Mouse (Mus musculus) heart, embryonic 11.5 days (tissue): ENCODE measurements at regions not wholly inside any gene's neighbourhood (a gene's known extent, or its start where the extent isn't known, plus 50 kb on each side); places are given as distances from the start of the nearest gene placed in this dataset.
A peak's percentile ranks its signal among the peaks of the same experiment; 100 is the strongest.

Experiments
- ATAC-seq: fragments of 200-750 bp; cut with Nextera tagmentation; replicated peaks from 2 replicates; pipeline ENCODE4 v1.8.0; 2017; ENCODE audit warnings: moderate library complexity; ENCODE audit not compliant: insufficient number of reproducible peaks, low FRiP score, low TSS enrichment
- H3K27ac ChIP-seq: fragments of 300-500 bp; sonication (generic); 2 replicates; pipeline ENCODE4 v1.5.1; 2014; ENCODE audit warnings: mild to moderate bottlenecking, low read depth, low read length
- H3K27me3 ChIP-seq: fragments of 300-500 bp; sonication (generic); 2 replicates; pipeline ENCODE4 v1.6.1; 2014; ENCODE audit warnings: mild to moderate bottlenecking, low read length, mixed read lengths; ENCODE audit not compliant: control insufficient read depth, insufficient read depth
- H3K36me3 ChIP-seq: fragments of 300-500 bp; sonication (generic); 2 replicates; pipeline ENCODE4 v1.6.1; 2014; ENCODE audit warnings: mild to moderate bottlenecking, low read length, moderate library complexity, mixed read lengths; ENCODE audit not compliant: control insufficient read depth, insufficient read depth
- H3K4me1 ChIP-seq: fragments of 300-500 bp; sonication (generic); 2 replicates; pipeline ENCODE4 v1.6.1; 2014; ENCODE audit warnings: low read length; ENCODE audit not compliant: control insufficient read depth, insufficient read depth
- H3K4me2 ChIP-seq: fragments of 300-500 bp; sonication (generic); 2 replicates; pipeline ENCODE4 v1.6.1; 2014; ENCODE audit warnings: mild to moderate bottlenecking, moderate library complexity
- H3K4me3 ChIP-seq: fragments of 300-500 bp; sonication (generic); 2 replicates; pipeline ENCODE4 v1.5.1; 2014; ENCODE audit warnings: low read depth, low read length
- H3K9ac ChIP-seq: fragments of 300-500 bp; sonication (generic); 2 replicates; pipeline ENCODE4 v1.6.1; 2014; ENCODE audit warnings: mild to moderate bottlenecking, low read depth, low read length, moderate library complexity
- H3K9me3 ChIP-seq: fragments of 300-500 bp; sonication (generic); replicated peaks from 2 replicates; pipeline ENCODE4 v1.6.1; 2016; ENCODE audit warnings: low read length; ENCODE audit not compliant: control insufficient read depth
- WGBS: fragments of 180-500 bp; shearing (Covaris S2); extraction: QIAGEN DNeasy Blood & Tissue Kit; methylation state at CpG from one replicate; pipeline ENCODE4 v1.1.7; 2014; ENCODE audit not compliant: insufficient replicate concordance; 5-methylcytosine and 5-hydroxymethylcytosine counted together

- WGBS, result 71% methylated on average over 6 of the region's 6 CpGs
- no peak for ATAC-seq
Measured at GRCm38 (mm10) chr16:42808864-42809263, 66.8 kb upstream of the Zbtb20 start.

GRCm38 (mm10) chr16:42807536-42807935 is 68.1 kb upstream of the Zbtb20 start:
- Histone ChIP-seq H3K9ac (no peak overlapping the region), H3K27ac (no peak overlapping the region), H3K9me3 (no peaks in the 10 kb centered on the region), H3K4me3 (no peak overlapping the region), H3K4me1 (no peaks in the 10 kb centered on the region), H3K36me3 (no peaks in the 10 kb centered on the region), H3K27me3 (no peaks in the 10 kb centered on the region), H3K4me2 (no peak overlapping the region)
- no peak for ATAC-seq
- WGBS, result 85% methylated on average over 2 of the region's 2 CpGs

More at GRCm38 (mm10) chr16:42808864-42809263, 66.8 kb upstream of the Zbtb20 start:
- no peak overlapping the region for H3K9ac ChIP-seq
- H3K4me2 ChIP-seq, result no peak overlapping the region
- no peaks in the 10 kb centered on the region for H3K4me1 ChIP-seq
- H3K4me3 ChIP-seq, result no peak overlapping the region
- H3K36me3 ChIP-seq, result no peaks in the 10 kb centered on the region
- H3K27ac ChIP-seq, result no peak overlapping the region
- no peaks in the 10 kb centered on the region for H3K27me3 ChIP-seq
- H3K9me3 ChIP-seq, result no peaks in the 10 kb centered on the region

- ATAC-seq, result no peak
- no peak overlapping the region for H3K4me2 ChIP-seq
- H3K4me3 ChIP-seq, result no peak overlapping the region
- H3K27me3 ChIP-seq, result no peaks in the 10 kb centered on the region
- H3K9ac ChIP-seq, result no peak overlapping the region
- no peaks in the 10 kb centered on the region for H3K36me3 ChIP-seq
- no peaks in the 10 kb centered on the region; the same call in 1 of the 2 replicates for H3K9me3 ChIP-seq
- H3K4me1 ChIP-seq, result no peaks in the 10 kb centered on the region
- WGBS, result 84% methylated on average over 1 of the region's 1 CpGs
- H3K27ac ChIP-seq, result no peak overlapping the region
Measured at GRCm38 (mm10) chr16:42803609-42804008, 72.1 kb upstream of the Zbtb20 start.

GRCm38 (mm10) chr16:42792571-42792970 is 83.1 kb upstream of the Zbtb20 start:
- Histone ChIP-seq H3K4me3 (no peak overlapping the region), H3K27me3 (no peaks in the 10 kb centered on the region), H3K4me1 (no peaks in the 10 kb centered on the region), H3K27ac (no peak overlapping the region), H3K9ac (no peak overlapping the region), H3K4me2 (no peak overlapping the region), H3K9me3 (no peaks in the 10 kb centered on the region), H3K36me3 (no peaks in the 10 kb centered on the region)
- no peak for ATAC-seq
- WGBS, result 58% methylated on average over 2 of the region's 2 CpGs

GRCm38 (mm10) chr16:42784712-42785111 is 91.0 kb upstream of the Zbtb20 start:
- no peak overlapping the region for H3K27ac ChIP-seq
- ATAC-seq, result no peak
- WGBS, result 51% methylated on average over 4 of the region's 4 CpGs

GRCm38 (mm10) chr16:42784031-42784430 is 91.7 kb upstream of the Zbtb20 start:
- H3K36me3 ChIP-seq, result no peaks in the 10 kb centered on the region

More at GRCm38 (mm10) chr16:42784712-42785111, 91.0 kb upstream of the Zbtb20 start:
- no peaks in the 10 kb centered on the region for H3K9me3 ChIP-seq
- H3K27me3 ChIP-seq, result no peaks in the 10 kb centered on the region
- H3K4me2 ChIP-seq, result no peak overlapping the region
- H3K4me3 ChIP-seq, result no peak overlapping the region
- H3K36me3 ChIP-seq, result no peaks in the 10 kb centered on the region
- peaks cover 15% of the 10 kb centered on the region; the same call in 1 of the 2 replicates for H3K4me1 ChIP-seq
- no peak overlapping the region for H3K9ac ChIP-seq

GRCm38 (mm10) chr16:42782091-42782679 is 93.5 kb upstream of the Zbtb20 start:
- WGBS, result 3% methylated on average over 5 of the region's 5 CpGs
- H3K4me1 ChIP-seq, result peaks cover 15% of the 10 kb centered on the region; the same call in 1 of the 2 replicates
- peak overlapping the region; percentile 44 for H3K4me2 ChIP-seq
- peak; percentile 39; the same call in 1 of the 2 replicates for ATAC-seq
- H3K27me3 ChIP-seq, result no peaks in the 10 kb centered on the region
- H3K36me3 ChIP-seq, result no peaks in the 10 kb centered on the region
- H3K4me3 ChIP-seq, result no peak overlapping the region
- peak overlapping the region; percentile 79 for H3K27ac ChIP-seq
- 0 out of 2 replicates have a peak overlapping the region, but pooled peaks have one; percentile 22 for H3K9ac ChIP-seq
- H3K9me3 ChIP-seq, result no peaks in the 10 kb centered on the region

More at GRCm38 (mm10) chr16:42784031-42784430, 91.7 kb upstream of the Zbtb20 start:
- Histone ChIP-seq H3K27ac (no peak overlapping the region), H3K4me2 (no peak overlapping the region), H3K9ac (no peak overlapping the region), H3K9me3 (no peaks in the 10 kb centered on the region), H3K27me3 (no peaks in the 10 kb centered on the region), H3K4me3 (no peak overlapping the region), H3K4me1 (peaks cover 15% of the 10 kb centered on the region; the same call in 1 of the 2 replicates)
- WGBS, result 65% methylated on average over 4 of the region's 4 CpGs
- no peak for ATAC-seq

GRCm38 (mm10) chr16:42781096-42782071 is 94.3 kb upstream of the Zbtb20 start:
- Histone ChIP-seq H3K4me3 (no peak overlapping the region), H3K4me2 (peak overlapping the region; percentile 31), H3K4me1 (peaks cover 15% of the 10 kb centered on the region; the same call in 1 of the 2 replicates), H3K9ac (0 out of 2 replicates have a peak overlapping the region, but pooled peaks have one; percentile 10), H3K9me3 (no peaks in the 10 kb centered on the region), H3K36me3 (no peaks in the 10 kb centered on the region), H3K27me3 (no peaks in the 10 kb centered on the region), H3K27ac (peak overlapping the region; percentile 79)
- WGBS, result 7% methylated on average over 12 of the region's 12 CpGs
- ATAC-seq, result peak; percentile 84
